Mouse (Mus musculus) kidney, adult 18-20 months (tissue): Measurements from ENCODE around the gene Frmd4a.

Source experiments
- DNase-seq: peaks from one replicate; pipeline ENCODE4 v3.0.0; 2021

The Frmd4a gene

DNA sequence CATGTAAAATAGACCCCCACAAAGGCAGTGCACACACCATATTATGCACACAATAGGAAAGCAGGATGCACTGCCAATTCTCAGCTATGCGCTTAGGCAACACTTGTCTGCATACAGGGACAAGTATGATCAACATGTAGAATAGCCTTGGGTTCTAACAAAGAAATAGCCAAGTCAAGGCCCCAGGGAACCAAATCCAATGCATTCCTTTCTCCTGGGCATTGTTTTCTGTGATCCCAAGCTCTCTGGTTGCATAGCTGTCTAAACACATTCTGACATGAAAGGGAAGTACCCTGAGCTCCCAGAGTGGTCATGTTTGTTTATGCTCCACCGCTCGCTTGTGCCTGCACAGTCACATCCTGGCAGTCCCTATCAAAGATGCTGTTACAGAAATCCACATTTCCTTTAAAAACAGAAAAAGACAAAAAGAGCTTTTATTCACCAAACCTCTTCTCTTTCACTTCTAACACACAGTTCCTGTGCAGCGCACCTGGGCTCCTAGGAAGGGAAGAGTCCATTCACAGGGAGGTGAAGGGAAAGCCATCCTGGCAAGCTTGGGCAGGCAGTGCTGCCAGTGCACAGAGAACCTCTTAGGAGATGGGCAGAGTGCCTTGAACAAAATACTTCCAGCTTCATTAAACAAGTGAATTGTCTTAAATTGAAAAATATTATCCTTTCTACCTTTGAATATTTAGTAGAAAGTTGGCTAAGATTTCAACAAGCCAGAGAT lies 124.9 kb downstream of the Frmd4a start:
- DNase-seq: no peak

DNA sequence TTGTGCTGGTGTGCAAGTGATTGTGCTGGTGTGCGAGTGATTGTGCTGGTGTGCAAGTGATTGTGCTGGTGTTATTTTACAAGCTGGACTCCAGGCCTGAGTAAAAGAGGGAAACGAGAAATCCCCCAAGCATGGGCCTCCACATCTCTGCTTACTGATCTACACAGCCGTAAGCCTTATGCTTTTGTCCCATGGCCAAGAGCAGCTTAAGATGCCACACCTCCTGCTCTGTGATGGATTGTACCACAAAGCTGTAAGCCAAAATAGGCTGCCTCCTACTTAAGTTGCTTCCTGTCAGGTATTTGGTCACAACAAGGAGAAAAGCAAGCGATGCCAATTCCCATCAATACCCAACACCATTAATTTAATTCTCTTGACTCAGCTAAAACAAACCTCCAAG lies 126.9 kb downstream of the Frmd4a start:
- no peak for DNase-seq

DNA sequence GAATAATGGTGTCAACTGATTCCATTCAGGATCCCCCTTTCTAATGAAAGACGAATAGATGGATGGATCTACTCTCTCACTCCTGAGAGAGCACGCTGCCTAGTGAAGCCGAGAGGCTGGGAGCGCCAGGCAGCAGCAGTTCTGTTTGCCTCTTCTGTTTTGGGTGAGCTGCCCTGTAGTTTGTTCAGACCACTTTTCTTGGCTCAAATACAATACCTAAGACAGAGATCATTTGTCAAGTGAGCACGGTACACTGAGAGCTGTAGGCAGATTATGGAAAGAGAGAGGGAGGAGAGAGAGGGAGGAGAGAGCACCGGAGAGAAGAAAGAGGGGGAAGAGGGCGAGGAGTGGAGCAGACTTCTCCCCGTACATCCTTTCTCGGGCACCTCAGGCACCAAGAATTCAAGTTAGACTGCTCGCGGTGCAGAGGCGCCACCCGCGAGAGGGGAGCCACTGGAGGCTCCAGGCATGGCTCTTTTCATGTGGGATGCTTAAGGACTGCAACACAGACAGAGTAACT lies 135.1 kb downstream of the Frmd4a start:
- no peak for DNase-seq

DNA sequence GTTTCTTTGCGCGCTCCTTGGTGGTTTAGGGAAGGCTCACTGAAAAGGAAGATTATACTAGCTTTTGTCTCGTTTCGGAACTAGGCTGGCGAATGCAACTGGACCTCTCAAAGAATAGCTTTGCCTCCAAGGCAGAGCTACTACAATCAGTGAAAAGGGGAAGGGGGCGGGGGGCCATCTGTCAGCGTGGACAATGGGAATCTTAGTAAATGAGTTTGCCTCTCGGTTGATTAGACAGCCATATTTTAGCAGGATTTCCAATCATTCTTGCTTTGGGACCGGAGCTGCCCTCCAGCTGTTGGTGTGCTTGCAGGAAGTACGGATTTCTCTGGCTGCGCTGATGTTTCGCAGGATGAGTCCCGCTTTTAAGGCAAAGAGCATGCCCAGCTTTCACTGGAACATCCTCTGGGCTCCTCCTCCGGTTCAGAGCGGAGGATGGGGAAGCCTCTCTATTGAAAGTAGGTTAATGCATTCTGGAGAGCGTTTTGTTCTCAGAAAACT lies 135.7 kb downstream of the Frmd4a start:
- no peak for DNase-seq

DNA sequence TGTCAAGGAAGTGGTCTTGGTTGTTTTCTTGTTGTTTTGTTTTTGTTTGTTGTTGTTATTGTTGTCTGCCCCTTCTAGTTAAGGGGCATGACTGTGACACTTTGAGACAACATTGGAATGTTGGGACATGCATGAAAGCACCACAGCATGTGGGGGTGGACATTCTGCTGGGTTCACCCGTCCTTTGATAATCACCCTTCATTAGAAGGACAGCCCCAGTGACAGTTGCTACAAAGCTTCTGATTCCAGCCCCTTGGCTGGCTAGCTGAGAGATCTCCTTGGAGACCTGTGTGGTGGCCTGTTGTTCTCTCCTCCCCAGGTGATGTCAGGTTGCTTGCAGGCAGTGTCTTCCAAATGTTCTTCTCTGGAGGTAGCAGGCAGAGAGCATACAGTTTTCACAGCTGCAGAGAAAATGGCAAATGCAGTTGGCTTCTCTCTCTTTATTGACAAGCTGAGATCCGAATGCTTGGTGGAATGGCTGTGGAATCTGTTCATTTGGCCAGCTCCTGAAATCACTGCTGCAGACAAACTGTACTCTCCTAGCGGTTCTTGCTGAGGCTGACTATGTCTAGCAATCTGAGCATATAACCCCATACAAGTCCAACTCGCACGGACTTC lies 136.6 kb downstream of the Frmd4a start:
- DNase-seq: no peak

DNA sequence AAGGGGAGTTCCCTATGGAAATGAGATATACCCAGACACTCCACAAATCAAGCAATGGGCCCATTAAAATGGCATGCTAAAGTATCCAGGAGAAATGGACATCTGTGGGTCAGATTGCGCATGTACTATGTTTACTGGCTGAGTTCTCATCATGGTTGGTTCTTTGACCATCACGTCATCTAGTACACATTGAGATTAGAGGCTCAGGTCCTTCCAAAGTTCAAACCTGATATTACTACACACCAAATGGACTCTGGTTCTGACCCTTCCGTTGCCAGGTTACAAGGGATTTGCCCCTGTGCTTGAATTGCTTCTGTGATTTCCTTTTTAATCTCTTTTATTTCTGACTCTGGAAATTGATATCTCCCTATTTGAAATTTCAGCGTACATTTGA lies 137.1 kb downstream of the Frmd4a start:
- no peak for DNase-seq

DNA sequence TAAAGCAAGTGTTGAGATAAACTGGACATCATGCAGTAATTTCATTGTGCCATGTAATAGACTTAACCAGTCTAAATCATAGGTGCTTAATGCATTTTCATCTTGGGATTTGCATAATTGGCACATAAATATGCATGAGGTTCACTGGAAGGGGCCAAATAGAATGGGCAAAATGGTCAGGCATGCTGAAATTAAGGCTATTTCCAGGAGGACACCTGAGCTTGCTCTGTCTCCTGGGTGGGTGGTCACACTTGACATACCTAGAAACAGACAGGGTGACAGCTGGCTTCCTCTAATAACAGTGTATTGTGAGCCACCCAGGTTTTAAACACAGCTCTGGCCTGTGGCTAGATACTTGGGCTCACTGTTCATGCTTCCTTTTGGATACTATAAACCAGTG lies 137.9 kb downstream of the Frmd4a start:
- DNase-seq: no peak

DNA sequence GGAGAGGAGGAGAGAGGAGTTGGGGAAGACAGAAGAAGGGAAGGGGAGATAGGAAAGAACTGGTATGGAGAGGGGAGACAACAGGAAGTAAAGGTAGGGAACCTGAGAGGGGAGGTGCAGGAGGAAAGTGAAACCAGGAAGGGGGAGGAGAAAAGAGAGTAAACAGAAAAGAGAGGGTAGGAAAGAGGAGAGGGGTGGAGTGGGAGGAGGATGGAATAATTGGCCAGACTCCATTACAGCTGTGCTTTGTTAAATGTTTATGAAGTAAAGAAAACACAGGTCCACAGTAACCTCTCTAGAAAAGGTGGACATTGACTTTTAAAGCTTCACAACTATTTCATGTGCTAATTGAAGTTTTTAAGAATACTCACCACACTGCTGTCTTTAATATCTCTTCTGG lies 139.0 kb downstream of the Frmd4a start:
- no peak for DNase-seq

DNA sequence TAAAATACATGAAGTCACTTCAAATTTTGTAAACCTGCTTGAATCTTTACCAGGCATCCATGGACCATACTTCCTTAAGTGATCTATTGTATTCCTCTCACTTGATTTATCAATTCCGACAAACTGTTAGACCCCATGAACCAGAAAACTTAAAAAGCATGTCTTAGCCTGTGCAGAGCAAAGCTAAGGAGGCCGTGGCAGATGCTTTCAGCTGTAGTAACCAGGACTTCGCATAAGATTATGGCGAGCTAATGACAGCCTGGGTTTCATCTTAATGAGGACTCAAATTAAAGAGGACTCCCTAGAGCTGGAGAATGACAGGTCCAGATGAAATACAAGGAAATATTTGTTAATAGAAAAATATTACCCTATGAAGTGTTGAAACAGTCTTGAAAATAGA lies 139.9 kb downstream of the Frmd4a start:
- DNase-seq: no peak

DNA sequence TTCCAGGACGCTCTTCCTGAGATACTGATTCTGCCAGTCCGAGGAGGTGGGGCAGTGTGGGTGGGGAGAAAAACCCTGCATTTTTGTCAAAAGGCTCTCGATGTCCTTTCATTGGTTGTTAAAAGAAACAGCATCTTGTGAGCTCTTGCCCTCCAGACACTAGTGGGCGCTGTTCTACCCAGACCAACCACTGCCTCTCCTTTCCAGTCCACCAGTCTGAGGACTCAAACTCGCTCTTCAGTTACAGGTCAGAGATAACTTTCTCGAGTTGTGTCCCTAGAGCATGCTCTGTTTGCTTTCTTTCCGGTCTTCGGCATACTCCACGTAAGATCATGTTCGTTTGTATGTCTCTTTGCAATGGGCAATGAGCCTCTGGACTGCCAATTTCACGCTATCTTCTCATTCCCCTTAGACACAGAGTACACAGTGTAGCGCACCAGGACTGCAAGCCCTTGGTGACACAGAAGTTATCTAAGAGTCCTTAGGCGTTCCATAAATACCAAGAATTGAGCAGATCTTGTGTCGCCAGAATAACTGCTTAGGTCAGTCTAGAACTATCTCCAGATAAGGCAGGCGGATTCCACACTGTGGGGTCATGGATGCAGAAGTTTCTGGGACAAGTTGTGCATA lies 142.2 kb downstream of the Frmd4a start:
- no peak for DNase-seq

DNA sequence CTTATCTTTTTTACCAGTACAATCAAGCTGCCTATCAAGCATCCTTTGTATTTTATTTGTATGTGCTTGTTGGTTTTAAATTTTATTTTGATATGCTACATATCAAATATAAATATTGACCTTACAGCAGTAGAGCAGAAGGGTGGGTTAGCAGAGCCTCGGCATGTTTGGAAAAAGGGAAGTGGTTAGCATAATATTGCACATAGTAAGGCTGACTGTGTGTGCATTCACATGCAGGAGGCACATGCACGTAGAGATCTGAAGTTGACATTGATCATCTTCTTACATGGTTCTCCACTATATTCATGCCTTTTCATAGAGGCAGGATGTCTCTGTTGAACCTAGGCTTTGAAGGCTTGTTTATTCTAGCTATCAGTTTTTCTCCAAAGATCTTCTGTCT lies 148.7 kb downstream of the Frmd4a start:
- DNase-seq: no peak

DNA sequence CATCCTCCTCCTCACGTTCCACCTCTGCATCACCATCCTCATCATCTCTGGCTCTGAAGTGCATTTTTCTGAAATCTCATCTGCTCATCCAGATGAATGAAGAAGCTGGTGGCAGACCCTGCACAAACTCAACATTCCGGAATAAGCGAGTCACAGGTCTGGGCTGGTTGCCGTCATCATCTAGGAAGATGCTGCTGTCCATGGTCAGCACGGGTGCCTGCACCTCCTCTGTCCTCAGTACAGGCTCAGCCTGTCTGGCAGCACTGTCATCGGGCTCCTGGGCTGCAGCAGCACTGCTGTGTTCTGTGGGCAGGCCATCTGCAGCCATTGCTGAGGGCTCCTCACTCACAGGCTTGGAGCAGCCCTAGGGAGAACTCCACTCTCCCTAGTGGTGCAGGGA lies 149.6 kb downstream of the Frmd4a start:
- no peak for DNase-seq

DNA sequence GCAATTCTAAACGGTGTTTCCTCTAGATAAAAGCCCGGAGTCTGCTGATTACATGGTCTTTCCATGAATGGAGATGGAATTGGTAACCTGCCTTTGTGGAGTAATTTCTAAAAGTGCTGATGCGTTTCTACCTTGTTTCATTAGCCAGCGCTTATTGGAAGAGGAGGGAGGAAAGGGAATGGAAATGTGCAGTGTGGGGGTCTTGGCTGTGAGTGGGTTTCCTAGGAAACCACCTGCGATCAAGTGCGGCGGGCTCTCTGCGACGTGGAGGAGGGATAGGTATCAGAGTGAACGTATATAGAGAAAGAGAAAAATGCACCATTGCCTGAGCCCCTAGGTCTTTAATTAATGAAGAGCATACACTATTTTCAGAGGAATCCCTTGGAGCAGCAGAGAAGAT lies 152.2 kb downstream of the Frmd4a start:
- no peak for DNase-seq

DNA sequence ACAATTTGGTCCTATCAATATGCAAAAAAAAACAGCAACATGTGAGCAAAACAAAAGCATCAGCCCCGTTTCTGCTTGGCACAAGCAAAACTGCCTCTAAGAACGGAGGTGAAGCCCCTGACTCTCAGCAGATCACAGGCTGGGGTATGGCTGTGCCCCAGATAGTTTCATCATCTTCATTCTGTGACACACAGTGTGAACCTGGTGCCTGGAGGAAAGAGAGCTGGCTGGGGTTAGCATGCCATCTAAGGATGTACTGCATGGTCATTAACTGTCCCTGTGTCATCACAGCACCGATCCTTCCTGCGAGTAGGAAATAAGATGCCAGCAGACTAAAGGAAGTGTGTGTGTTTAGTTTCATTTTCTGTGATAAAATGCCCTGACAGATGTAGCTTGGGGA lies 152.7 kb downstream of the Frmd4a start:
- no peak for DNase-seq

DNA sequence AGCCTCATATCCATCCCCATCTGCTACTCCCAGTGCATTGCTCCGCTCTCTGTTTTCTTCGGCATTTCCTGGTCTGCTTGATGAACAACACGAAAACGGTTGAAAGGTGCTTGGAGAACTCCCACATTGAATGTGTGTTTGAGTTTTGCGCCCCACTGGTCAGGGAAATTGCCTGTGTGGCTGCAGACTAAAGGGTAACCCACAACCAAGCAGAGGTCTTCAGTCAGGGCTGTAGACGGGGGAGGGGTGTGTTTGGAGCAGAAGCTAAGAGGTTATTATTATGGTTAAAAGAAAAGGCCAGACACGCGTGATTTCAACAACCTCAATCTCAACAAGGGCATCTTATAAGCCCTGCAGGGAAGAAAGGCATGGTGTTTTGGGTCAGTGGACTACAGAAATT lies 167.5 kb downstream of the Frmd4a start:
- DNase-seq: no peak

DNA sequence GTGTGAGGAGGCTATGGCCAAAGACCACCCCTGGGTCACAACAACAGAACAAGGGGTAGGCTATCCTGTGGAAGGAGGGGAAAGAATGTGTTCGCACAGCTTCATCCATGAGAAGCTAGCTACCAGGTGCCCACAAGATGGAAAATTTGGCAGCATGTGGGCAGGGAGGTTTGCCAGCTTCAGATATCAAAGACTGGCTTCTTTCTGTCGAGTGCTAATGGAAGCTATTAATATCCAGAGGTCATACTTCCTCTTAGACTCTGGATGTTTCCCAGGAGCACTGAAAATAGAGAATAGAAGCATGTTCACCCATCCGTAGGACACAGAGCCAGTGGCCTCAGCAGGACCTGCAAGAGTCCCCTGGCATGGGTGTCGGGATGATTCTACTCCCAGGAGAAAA lies 170.0 kb downstream of the Frmd4a start:
- no peak for DNase-seq

DNA sequence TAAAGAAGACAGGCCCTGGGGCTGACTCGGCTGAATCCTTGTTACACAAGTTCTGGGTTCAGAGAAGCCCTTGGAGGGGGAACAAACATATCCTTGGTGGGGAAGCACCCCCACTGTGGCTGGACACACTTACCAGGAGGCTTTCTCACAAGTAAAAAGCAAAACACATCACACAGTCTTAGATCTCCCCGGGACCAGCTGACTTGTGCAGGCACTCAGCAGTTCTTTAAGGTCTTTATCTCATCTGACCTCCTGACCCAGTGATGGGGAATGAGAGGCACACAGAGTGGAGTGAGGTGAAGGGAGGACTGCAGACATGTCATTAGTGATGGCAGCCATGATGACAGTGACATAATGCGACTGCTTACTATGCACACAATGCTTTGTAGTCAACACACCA lies 170.8 kb downstream of the Frmd4a start:
- DNase-seq: no peak

DNA sequence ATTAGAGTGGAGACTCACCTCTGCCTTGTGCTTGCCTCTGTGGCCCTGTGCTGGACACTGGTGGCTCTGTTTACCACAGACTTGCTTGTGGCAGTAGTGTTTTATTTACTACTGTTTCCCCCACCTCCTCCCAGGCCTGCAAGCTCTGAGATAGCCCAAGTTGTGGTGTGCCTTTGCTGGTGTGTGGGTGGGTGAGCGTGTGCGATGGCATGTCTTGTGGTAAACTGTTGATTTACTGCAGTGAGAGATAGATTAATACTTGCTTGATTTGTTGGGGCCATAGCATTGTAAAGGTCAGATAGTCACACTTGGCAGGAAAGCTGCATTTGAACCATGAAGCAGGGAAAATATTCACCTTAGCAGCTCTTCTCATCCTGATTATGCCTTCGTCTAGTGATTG lies 172.8 kb downstream of the Frmd4a start:
- no peak for DNase-seq

DNA sequence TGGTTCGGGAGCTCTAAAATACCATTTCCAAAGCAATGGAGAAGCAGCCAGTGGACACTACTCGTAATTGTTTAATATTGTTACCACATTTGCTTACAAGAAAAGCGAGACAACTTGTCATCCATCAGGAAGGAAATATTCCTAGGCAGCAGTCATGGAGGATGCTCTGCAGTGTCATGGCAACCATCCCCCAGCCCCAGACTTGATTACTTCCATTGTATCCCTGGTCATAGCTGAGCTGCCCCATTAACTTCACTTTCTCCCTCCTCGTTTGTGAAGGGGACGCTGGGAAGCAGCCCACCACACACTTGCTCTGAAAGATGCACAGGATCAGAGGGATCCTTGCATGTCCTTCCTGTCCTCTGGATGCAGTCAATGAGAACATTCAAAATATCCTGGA lies 173.5 kb downstream of the Frmd4a start:
- DNase-seq: no peak

DNA sequence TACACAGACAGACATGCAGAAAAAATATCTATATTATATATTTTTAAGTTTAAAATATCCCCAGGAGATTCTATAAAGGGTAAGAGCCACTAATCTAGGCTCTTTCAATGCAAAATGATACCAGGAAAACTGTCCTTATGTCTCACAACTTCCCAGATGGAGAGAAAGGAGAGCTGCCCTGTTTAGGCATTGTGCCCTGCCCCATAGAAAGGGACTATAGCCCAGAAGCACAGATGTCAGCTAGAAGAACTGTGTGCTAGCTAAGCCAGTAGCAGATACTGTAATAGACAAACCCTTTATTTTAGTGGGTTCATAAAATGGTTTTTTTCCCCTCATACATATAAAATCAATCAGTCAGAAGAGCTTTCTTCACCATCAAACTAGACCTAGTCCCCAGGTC lies 175.7 kb downstream of the Frmd4a start:
- no peak for DNase-seq

DNA sequence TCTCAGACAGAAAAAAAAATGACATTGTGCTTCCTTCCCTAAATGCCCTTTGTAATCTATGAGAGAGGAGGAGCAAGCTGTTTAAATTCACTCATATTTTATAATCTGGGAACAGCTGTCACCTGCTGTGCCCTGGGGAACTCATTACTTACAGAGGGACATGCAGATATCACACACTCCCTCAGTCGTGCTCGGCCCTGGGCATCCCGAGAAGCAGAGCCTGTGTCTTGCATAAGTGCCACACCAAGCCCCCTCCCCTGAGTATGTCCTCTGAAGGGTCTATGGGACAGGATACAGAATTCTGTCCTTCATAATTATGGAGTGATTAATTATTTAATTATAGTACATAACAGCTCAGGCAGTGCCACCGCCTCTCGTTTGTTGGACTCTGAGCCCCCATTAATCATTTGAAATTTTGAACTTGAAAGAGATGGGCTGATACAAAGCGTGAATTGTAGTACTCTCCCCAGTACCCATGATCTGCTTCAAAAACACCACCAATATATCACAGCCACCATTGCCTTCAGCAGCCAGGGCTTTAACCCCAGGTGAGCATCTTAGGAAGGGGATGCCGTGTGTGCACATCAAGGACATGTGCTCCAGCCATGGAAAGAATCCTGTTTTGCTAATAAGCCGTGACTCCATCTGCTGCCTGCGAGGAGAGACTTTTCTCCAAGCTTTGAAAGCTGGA lies 177.0 kb downstream of the Frmd4a start:
- DNase-seq: no peak

DNA sequence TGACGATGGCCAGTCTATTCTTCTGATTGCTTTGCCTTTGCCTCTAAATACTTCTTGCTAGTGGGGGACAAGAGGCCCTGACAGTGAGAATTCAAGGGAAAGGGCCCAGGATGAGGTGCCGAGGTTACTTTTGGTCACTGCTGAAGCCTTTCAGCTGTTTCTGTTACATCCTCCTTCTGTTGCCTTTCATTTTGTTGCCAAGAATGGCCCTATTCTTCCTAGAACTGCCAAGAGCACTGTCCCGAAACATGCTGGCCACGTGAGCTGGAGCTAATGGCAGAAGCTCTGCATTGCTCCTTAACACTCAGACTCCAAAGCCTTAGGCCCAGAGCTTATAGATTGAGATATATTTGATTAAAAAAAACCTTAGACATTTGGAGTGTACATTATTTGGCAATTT lies 178.5 kb downstream of the Frmd4a start:
- DNase-seq: no peak

DNA sequence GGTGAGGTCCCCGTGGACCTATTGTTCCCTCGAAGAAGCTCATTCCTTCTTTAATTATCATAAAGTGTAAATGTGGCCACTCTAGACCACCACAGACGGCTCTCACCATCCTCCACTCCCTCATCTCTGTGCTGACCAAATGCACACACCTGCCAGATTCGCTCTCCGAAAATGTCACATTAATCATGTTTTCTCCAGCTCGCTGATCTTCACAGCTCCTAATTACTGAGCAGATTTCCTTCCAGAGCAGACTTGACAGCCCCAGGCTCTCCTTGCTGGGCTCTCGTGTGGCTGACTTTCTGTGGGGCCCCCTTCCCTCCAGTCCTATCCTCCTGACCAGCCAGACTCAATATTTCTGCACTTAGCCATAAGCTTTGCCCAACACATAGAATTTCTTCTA lies 191.7 kb downstream of the Frmd4a start:
- no peak for DNase-seq

DNA sequence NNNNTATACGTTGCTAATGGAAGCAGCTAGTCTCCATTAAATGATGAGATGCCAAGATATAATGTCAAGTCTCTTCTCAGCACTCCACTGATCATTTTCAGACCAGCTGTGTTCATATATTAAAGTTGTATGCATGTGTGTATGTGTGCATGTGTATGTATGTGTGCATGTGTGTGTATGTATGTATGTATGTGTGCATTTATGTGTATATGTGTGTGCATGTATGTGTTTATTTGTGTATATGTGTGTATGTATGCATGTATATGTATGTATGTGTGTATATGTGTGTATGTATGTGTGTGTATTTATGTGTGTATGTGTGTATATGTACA lies 204.9 kb downstream of the Frmd4a start:
- no peak for DNase-seq
